Mouse (Mus musculus) limb, embryonic 11.5 days (tissue): ENCODE measurements around the gene Sec24d. TPM values are rescaled to one million over a fixed set of nuclear protein-coding genes. Genes with fewer than 3 reads are reported as not detected.
A peak's percentile ranks its signal among the peaks of the same experiment; 100 is the strongest.

Experiments used
- ATAC-seq: fragments of 200-750 bp; cut with Nextera tagmentation; 2 replicates; pipeline ENCODE4 v1.8.0; 2017; ENCODE audit warnings: low read depth; ENCODE audit not compliant: insufficient number of reproducible peaks, low FRiP score, low TSS enrichment
- DNase-seq: peaks from one replicate; pipeline ENCODE4 v3.0.0-alpha.2; 2015; ENCODE audit warnings: low spot score
- H3K27ac ChIP-seq: fragments of 300-500 bp; sonication (generic); replicated peaks from 2 replicates; pipeline ENCODE4 v1.5.1; 2014; ENCODE audit warnings: low read depth, mild to moderate bottlenecking, low read length
- H3K27me3 ChIP-seq: fragments of 300-500 bp; sonication (generic); 2 replicates; pipeline ENCODE4 v1.6.1; 2014; ENCODE audit warnings: mild to moderate bottlenecking, low read length, mixed read lengths; ENCODE audit not compliant: control insufficient read depth, insufficient read depth
- H3K36me3 ChIP-seq: fragments of 300-500 bp; sonication (generic); 2 replicates; pipeline ENCODE4 v1.6.1; 2014; ENCODE audit warnings: mild to moderate bottlenecking, low read length, moderate library complexity, mixed read lengths; ENCODE audit not compliant: control insufficient read depth, insufficient read depth
- H3K4me1 ChIP-seq: fragments of 300-500 bp; sonication (generic); 2 replicates; pipeline ENCODE4 v1.6.1; 2014; ENCODE audit warnings: low read length, mixed read lengths; ENCODE audit not compliant: control insufficient read depth, insufficient read depth
- H3K4me2 ChIP-seq: fragments of 300-500 bp; sonication (generic); 2 replicates; pipeline ENCODE4 v1.6.1; 2014; ENCODE audit warnings: low read depth, mild to moderate bottlenecking, moderate library complexity; ENCODE audit not compliant: severe bottlenecking
- H3K4me3 ChIP-seq: fragments of 300-500 bp; sonication (generic); 2 replicates; pipeline ENCODE4 v1.5.1; 2014; ENCODE audit warnings: low read depth, low read length
- H3K9ac ChIP-seq: fragments of 300-500 bp; sonication (generic); 2 replicates; pipeline ENCODE4 v1.6.1; 2014; ENCODE audit warnings: mild to moderate bottlenecking, low read length
- H3K9me3 ChIP-seq: fragments of 300-500 bp; sonication (generic); 2 replicates; pipeline ENCODE4 v1.6.1; 2016; ENCODE audit warnings: low read length; ENCODE audit not compliant: control insufficient read depth
- WGBS: fragments of 180-500 bp; shearing (Covaris S2); extraction: QIAGEN DNeasy Blood & Tissue Kit; methylation state at CpG from one replicate; pipeline ENCODE4 v1.1.7; 2014; 5-methylcytosine and 5-hydroxymethylcytosine counted together
- polyA plus RNA-seq: library from polyadenylated mRNA; unstranded; fragments of >200 nt; fragmentation: Nextera tagmentation; extraction: Ambion mirVana; gene quantifications from 2 replicates; pipeline ENCODE4 v1.2.1, GENCODE M21; 2014

The Sec24d gene
- polyA plus RNA-seq, 1 experiment from 2014 or later, result 29.3 TPM

DNA sequence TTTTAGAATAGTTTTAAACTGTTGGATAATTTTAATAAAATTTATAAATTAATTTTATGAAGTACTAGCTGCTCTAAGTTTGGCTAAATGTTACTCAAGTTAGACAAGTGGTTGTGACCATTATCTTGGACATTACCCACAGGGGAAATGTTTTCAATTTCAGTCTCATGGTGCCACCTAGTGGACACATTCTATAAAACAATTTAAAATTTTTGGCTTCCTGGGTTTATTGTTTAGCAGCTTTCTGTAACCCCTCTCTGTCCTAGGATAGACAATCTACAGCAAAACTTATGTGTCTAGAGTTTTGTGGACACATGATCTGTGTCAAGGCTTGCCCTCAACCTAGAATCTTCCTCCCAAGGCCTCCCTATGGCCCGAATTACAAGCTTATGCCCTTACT is 54.9 kb downstream of the Sec24d start:
- Histone ChIP-seq H3K36me3 (no peaks in the 10 kb centered on the region), H3K9ac (no peak overlapping the region), H3K9me3 (no peaks in the 10 kb centered on the region), H3K4me3 (no peak overlapping the region), H3K27ac (no peak overlapping the region), H3K4me1 (no peaks in the 10 kb centered on the region), H3K4me2 (no peak overlapping the region), H3K27me3 (no peaks in the 10 kb centered on the region)
- 40% methylated on average over 1 of the region's 1 CpGs for WGBS
- ATAC-seq (no peak), DNase-seq (peak; percentile 24)

DNA sequence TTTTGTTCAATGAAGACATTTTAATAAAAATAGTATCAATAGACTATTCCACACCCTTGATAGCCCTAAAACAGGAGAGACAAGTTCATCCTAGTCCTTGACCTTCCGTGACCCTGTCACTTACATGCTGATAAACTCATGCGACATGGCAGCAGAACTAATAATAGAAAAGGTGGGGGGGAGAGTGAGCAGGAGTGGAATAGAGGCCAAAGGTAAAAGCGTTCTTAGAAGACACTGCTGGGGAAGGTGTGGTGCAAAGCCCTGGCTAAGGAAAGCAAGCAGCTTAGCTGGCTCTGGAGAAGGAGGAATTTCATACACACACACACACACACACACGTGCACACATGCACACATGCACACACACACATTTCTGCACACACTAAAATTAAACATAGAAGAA is 57.1 kb downstream of the Sec24d start:
- no peaks in the 10 kb centered on the region for H3K4me1 ChIP-seq
- no peak for DNase-seq
- no peak overlapping the region for H3K4me2 ChIP-seq
- no peak overlapping the region for H3K27ac ChIP-seq
- no peaks in the 10 kb centered on the region for H3K27me3 ChIP-seq
- no peaks in the 10 kb centered on the region for H3K9me3 ChIP-seq
- no peak overlapping the region for H3K4me3 ChIP-seq
- WGBS, result 61% methylated on average over 4 of the region's 4 CpGs
- no peak overlapping the region for H3K9ac ChIP-seq
- no peak for ATAC-seq
- no peaks in the 10 kb centered on the region for H3K36me3 ChIP-seq

- H3K4me3 ChIP-seq, result no peak overlapping the region
- DNase-seq, result no peak
- ATAC-seq, result no peak
- WGBS, result 85% methylated on average over 6 of the region's 6 CpGs
- H3K36me3 ChIP-seq, result no peaks in the 10 kb centered on the region
- no peak overlapping the region for H3K9ac ChIP-seq
- no peaks in the 10 kb centered on the region for H3K4me1 ChIP-seq
- H3K9me3 ChIP-seq, result no peaks in the 10 kb centered on the region
- H3K4me2 ChIP-seq, result no peak overlapping the region
- no peaks in the 10 kb centered on the region for H3K27me3 ChIP-seq
- no peak overlapping the region for H3K27ac ChIP-seq
Measured at GRCm38 (mm10) chr3:123329251-123329650, 62.0 kb downstream of the Sec24d start.

GRCm38 (mm10) chr3:123330221-123330620 is 63.0 kb downstream of the Sec24d start:
- H3K4me2 ChIP-seq, result no peak overlapping the region
- H3K9ac ChIP-seq, result no peak overlapping the region
- H3K27ac ChIP-seq, result no peak overlapping the region
- no peak overlapping the region for H3K4me3 ChIP-seq
- no peak for DNase-seq
- H3K36me3 ChIP-seq, result no peaks in the 10 kb centered on the region
- no peaks in the 10 kb centered on the region for H3K9me3 ChIP-seq
- H3K27me3 ChIP-seq, result no peaks in the 10 kb centered on the region
- 84% methylated on average over 4 of the region's 4 CpGs for WGBS
- no peak for ATAC-seq
- H3K4me1 ChIP-seq, result no peaks in the 10 kb centered on the region

- H3K36me3 ChIP-seq, result no peaks in the 10 kb centered on the region
- no peak overlapping the region for H3K4me2 ChIP-seq
- no peak overlapping the region for H3K4me3 ChIP-seq
- ATAC-seq (no peak), DNase-seq (no peak)
- H3K27me3 ChIP-seq, result no peaks in the 10 kb centered on the region
- H3K4me1 ChIP-seq, result no peaks in the 10 kb centered on the region
- WGBS, result 89% methylated on average over 2 of the region's 2 CpGs
- no peak overlapping the region for H3K9ac ChIP-seq
- H3K27ac ChIP-seq, result no peak overlapping the region
- no peaks in the 10 kb centered on the region for H3K9me3 ChIP-seq
Measured at GRCm38 (mm10) chr3:123332330-123333054, 65.2 kb downstream of the Sec24d start.

GRCm38 (mm10) chr3:123333055-123333424 is 65.8 kb downstream of the Sec24d start:
- no peak overlapping the region for H3K9ac ChIP-seq
- H3K4me3 ChIP-seq, result no peak overlapping the region
- no peak overlapping the region for H3K4me2 ChIP-seq
- no peaks in the 10 kb centered on the region for H3K36me3 ChIP-seq
- ATAC-seq (peak; percentile 26; the same call in 1 of the 2 replicates), DNase-seq (no peak)
- H3K4me1 ChIP-seq, result no peaks in the 10 kb centered on the region
- no peaks in the 10 kb centered on the region for H3K27me3 ChIP-seq
- no peak overlapping the region for H3K27ac ChIP-seq
- WGBS, result 33% methylated on average over 4 of the region's 4 CpGs
- H3K9me3 ChIP-seq, result no peaks in the 10 kb centered on the region

- no peak for DNase-seq
- H3K27ac ChIP-seq, result no peak overlapping the region
- H3K9me3 ChIP-seq, result no peaks in the 10 kb centered on the region
- H3K9ac ChIP-seq, result no peak overlapping the region
- ATAC-seq, result 0 out of 2 replicates have a peak, but pooled peaks have one; percentile 26
- 82% methylated on average over 7 of the region's 7 CpGs for WGBS
- H3K4me3 ChIP-seq, result no peak overlapping the region
- H3K36me3 ChIP-seq, result no peaks in the 10 kb centered on the region
- no peaks in the 10 kb centered on the region for H3K27me3 ChIP-seq
- H3K4me1 ChIP-seq, result no peaks in the 10 kb centered on the region
- H3K4me2 ChIP-seq, result no peak overlapping the region
Measured at GRCm38 (mm10) chr3:123334947-123335346, 67.7 kb downstream of the Sec24d start.

DNA sequence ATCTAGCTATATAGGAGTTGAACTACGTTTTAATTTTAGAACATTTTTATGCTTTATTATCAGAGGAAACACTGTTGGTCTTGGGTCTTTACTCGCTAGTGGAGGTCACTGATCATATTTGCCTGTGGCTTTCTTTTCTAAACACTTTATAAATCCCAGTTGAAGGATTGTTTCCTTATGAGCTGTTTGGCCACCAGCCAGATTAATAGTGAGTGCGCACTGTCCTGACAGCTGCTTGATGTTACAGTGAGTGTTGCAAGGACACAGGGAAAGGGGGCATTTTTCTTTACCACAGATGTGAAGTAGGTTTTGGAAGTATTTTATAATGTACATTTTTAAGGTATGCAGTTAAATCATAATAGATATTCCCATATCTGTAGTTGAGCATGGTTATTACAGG is 68.2 kb downstream of the Sec24d start:
- H3K36me3 ChIP-seq, result no peaks in the 10 kb centered on the region
- no peaks in the 10 kb centered on the region for H3K9me3 ChIP-seq
- no peaks in the 10 kb centered on the region for H3K27me3 ChIP-seq
- H3K4me2 ChIP-seq, result no peak overlapping the region
- WGBS, result 60% methylated on average over 3 of the region's 3 CpGs
- DNase-seq (no peak), ATAC-seq (peak; percentile 61; the same call in 1 of the 2 replicates)
- H3K9ac ChIP-seq, result no peak overlapping the region
- H3K4me3 ChIP-seq, result no peak overlapping the region
- no peaks in the 10 kb centered on the region for H3K4me1 ChIP-seq
- H3K27ac ChIP-seq, result no peak overlapping the region

GRCm38 (mm10) chr3:123336455-123336854 is 69.2 kb downstream of the Sec24d start:
- no peak overlapping the region for H3K27ac ChIP-seq
- no peaks in the 10 kb centered on the region for H3K36me3 ChIP-seq
- ATAC-seq (no peak), DNase-seq (no peak)
- H3K4me1 ChIP-seq, result no peaks in the 10 kb centered on the region
- H3K9ac ChIP-seq, result no peak overlapping the region
- 66% methylated on average over 7 of the region's 7 CpGs for WGBS
- H3K27me3 ChIP-seq, result no peaks in the 10 kb centered on the region
- no peak overlapping the region for H3K4me3 ChIP-seq
- no peak overlapping the region for H3K4me2 ChIP-seq
- no peaks in the 10 kb centered on the region for H3K9me3 ChIP-seq
